Mouse (Mus musculus) MEL-GATA-1-ER (cell line): ENCODE measurements around the gene Itga6.

Source experiments
- DNase-seq: peaks from one replicate; pipeline ENCODE4 v3.0.0-alpha.2; 2012; ENCODE audit warnings: low read depth; ENCODE audit errors: extremely low read depth

The Itga6 gene

GRCm38 (mm10) chr2:71761081-71761480 is 15.7 kb downstream of the Itga6 start:
- no peak for DNase-seq

- DNase-seq: no peak
Observed at GRCm38 (mm10) chr2:71764525-71764924, 19.1 kb downstream of the Itga6 start.

- no peak for DNase-seq
Observed at GRCm38 (mm10) chr2:71764961-71765735, 19.7 kb downstream of the Itga6 start.

GRCm38 (mm10) chr2:71766007-71766406 is 20.6 kb downstream of the Itga6 start:
- no peak for DNase-seq

GRCm38 (mm10) chr2:71767019-71767610 is 21.7 kb downstream of the Itga6 start:
- no peak for DNase-seq

GRCm38 (mm10) chr2:71771762-71772161 is 26.3 kb downstream of the Itga6 start:
- no peak for DNase-seq

GRCm38 (mm10) chr2:71773714-71774113 is 28.3 kb downstream of the Itga6 start:
- DNase-seq: no peak

- no peak for DNase-seq
Observed at GRCm38 (mm10) chr2:71774246-71774951, 29.0 kb downstream of the Itga6 start.

- DNase-seq: no peak
Observed at GRCm38 (mm10) chr2:71775201-71775611, 29.8 kb downstream of the Itga6 start.

- DNase-seq: no peak
Observed at GRCm38 (mm10) chr2:71779266-71779888, 34.0 kb downstream of the Itga6 start.

GRCm38 (mm10) chr2:71780016-71780415 is 34.6 kb downstream of the Itga6 start:
- no peak for DNase-seq

- no peak for DNase-seq
Observed at GRCm38 (mm10) chr2:71785260-71785659, 39.8 kb downstream of the Itga6 start.

- no peak for DNase-seq
Observed at GRCm38 (mm10) chr2:71786060-71786459, 40.6 kb downstream of the Itga6 start.

GRCm38 (mm10) chr2:71786591-71787155 is 41.3 kb downstream of the Itga6 start:
- no peak for DNase-seq

- no peak for DNase-seq
Observed at GRCm38 (mm10) chr2:71787156-71787590, 41.8 kb downstream of the Itga6 start.

GRCm38 (mm10) chr2:71787591-71788460 is 42.4 kb downstream of the Itga6 start:
- DNase-seq: no peak

- DNase-seq: no peak
Observed at GRCm38 (mm10) chr2:71790752-71791151, 45.3 kb downstream of the Itga6 start.

- DNase-seq: no peak
Observed at GRCm38 (mm10) chr2:71791203-71791602, 45.8 kb downstream of the Itga6 start.

GRCm38 (mm10) chr2:71794139-71794538 is 48.7 kb downstream of the Itga6 start:
- DNase-seq: no peak

- DNase-seq: no peak
Observed at GRCm38 (mm10) chr2:71796787-71797186, 51.4 kb downstream of the Itga6 start.

- no peak for DNase-seq
Observed at GRCm38 (mm10) chr2:71800798-71801197, 55.4 kb downstream of the Itga6 start.
